Mouse (Mus musculus) olfactory bulb, adult 2 months (tissue): Measurements from ENCODE around the gene Zscan21.

ENCODE experiments used
- CTCF ChIP-seq: fragments of 200-500 bp; IDR thresholded peaks from 2 replicates; pipeline ENCODE4 v1.5.1; 2012; ENCODE audit warnings: low read depth, mild to moderate bottlenecking, low read length, moderate library complexity; ENCODE audit not compliant: insufficient read depth
- POLR2A ChIP-seq: fragments of 200-500 bp; IDR thresholded peaks from 2 replicates; pipeline ENCODE4 v1.6.1; 2012; ENCODE audit warnings: mild to moderate bottlenecking, low read depth, low read length, moderate library complexity; ENCODE audit not compliant: insufficient read depth

- TF ChIP-seq CTCF (no peak), POLR2A (no peak)
Measured at GRCm38 (mm10) chr5:138094474-138094873, 22.2 kb upstream of the Zscan21 start.
